Mouse (Mus musculus) cortical plate, adult 2 months (tissue): ENCODE measurements around the gene Pros1. TPM values are rescaled to one million over a fixed set of nuclear protein-coding genes. Genes with fewer than 3 reads are reported as not detected.

Source experiments
- H3K27ac ChIP-seq: fragments of 200-500 bp; 2 replicates; pipeline ENCODE4 v1.5.1; 2012; ENCODE audit warnings: low read length, control low read depth, inconsistent platforms; ENCODE audit not compliant: insufficient read depth
- H3K4me1 ChIP-seq: fragments of 200-500 bp; 2 replicates; pipeline ENCODE4 v1.6.1; 2011; ENCODE audit warnings: low read length; ENCODE audit not compliant: control insufficient read depth, insufficient read depth
- H3K4me3 ChIP-seq: fragments of 200-500 bp; 2 replicates; pipeline ENCODE4 v1.5.1; 2011; ENCODE audit warnings: mild to moderate bottlenecking, low read length, control low read depth; ENCODE audit not compliant: insufficient read depth
- CTCF ChIP-seq: fragments of 200-500 bp; IDR thresholded peaks from 2 replicates; pipeline ENCODE4 v1.5.1; 2011; ENCODE audit warnings: mild to moderate bottlenecking, control low read depth, low read length; ENCODE audit not compliant: insufficient read depth; ENCODE audit errors: extremely low read depth
- POLR2A ChIP-seq: fragments of 200-500 bp; IDR thresholded peaks from 2 replicates; pipeline ENCODE4 v1.6.1; 2011; ENCODE audit warnings: mild to moderate bottlenecking, low read length, control low read depth; ENCODE audit not compliant: insufficient read depth; ENCODE audit errors: extremely low read depth
- polyA plus RNA-seq: library from polyadenylated mRNA; depleted of rRNA; stranded (reverse); fragments of >200 nt; gene quantifications from 2 replicates; pipeline ENCODE4 v1.2.3, GENCODE M21; 2012

The Pros1 gene
- polyA plus RNA-seq, 1 experiment = 9.4 TPM

DNA sequence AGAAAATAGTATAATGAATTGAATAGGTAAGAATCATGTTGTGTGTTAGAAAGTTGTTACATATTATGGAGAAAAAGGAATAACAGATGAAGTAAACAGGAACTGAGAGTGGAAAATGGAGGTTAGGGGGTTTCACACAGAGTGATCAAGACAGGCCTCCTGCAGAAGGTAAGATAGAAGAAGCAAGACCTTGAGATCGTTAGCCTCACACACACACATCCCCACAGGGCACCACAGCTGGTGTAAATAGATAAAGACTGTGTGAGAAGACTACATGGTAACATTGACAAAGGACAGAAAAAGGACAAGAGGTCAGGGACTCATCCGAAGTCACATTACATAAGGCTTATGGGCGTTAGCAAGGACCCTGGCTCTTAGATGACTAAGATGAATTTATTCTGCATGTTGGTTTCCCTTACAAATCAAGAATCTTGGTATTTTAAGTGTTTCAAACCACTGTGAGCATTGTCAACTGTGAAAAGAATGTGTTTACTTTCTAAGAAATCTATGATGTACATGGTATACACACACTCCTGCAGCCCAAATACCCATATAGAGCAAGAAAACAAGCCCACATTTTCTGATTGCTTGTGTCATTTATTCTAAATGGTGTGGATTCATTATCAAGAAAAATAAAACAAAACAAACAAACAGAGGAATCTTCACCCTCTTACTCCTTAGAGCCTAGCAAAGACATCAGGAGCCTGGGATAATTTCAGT, 19.9 kb upstream of the Pros1 start:
- no peak overlapping the region for H3K4me3 ChIP-seq
- no peak overlapping the region for H3K27ac ChIP-seq
- no peak for TF ChIP-seq POLR2A
- no peak for TF ChIP-seq CTCF
- H3K4me1 ChIP-seq = no peaks in the 10 kb centered on the region

DNA sequence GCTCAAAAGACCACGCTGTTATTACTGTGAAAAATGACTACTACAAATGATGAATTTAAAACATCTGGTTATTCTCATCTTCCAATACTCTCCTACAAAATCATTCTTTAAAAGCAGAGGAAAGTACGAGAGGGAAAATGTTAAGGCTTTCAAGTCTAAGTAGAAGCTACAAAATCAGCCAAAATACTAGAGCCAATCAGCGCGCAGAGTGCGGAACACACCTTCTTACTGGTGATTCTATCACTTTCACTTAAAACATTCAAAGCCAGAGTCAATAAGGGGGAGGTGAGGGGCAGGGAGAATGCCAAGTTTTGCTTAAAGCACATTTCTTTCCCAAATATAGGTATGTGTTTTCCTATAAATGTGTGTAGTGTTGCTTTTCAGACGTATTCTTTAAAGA, 8.8 kb upstream of the Pros1 start:
- TF ChIP-seq POLR2A (no peak), CTCF (no peak)
- peak overlapping the region; percentile 96; the same call in 1 of the 2 replicates for H3K4me3 ChIP-seq

DNA sequence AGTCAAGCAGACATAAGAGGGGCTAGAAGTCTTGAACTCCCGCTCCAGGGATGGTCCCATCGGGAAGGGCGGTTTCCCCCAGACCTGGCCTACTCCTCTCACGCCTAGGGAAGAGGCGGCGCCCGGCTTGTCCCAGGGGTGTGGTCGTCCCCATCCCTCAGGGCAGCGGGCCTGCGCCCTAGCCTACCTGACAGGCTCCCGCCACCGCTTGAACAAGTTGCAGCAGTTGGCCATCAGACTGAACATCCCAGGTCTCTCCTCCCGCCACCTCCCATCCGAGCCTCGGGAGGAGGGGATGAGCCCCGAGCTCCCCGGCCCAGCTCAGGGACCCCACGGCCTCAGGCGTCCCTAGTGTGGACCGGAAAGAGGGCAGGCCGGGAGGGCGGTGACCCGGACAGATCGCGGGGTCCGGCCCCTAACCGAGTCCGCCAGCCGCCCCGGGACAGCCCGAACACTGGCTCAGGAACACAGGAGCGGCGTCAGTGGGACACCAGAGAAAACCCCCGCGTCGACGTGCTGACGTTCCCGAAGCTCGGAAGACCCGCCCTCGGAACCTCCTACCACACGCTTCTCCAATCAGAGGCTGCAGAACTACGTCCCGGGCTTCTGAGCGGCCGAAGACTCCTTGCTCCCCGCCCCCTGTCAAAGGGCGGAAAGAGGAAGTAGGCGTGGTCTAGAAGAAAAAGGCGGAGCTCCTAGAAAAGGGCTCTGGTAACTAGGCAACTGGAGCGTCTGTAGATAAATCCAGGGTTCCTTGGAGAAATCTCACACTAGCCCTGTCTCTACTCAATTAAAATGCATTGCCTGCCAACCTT, 7.4 kb upstream of the Pros1 start, which contains the start of gene Arl13b:
Gene Arl13b, minus strand, starts transcription at position 543 of the 815 bp plus-strand sequence.
- H3K27ac ChIP-seq = no peak within 1 kb of the TSS; the same call in 1 of the 2 replicates
- peak within 1 kb of the TSS; percentile 96 for H3K4me3 ChIP-seq
- TF ChIP-seq POLR2A (peak; percentile 76; the same call in 1 of the 2 replicates), CTCF (no peak)
- no peaks in the 10 kb centered on the region for H3K4me1 ChIP-seq

More for the DNA sequence above, 8.8 kb upstream of the Pros1 start:
- H3K4me1 ChIP-seq = no peaks in the 10 kb centered on the region
- no peak overlapping the region for H3K27ac ChIP-seq

DNA sequence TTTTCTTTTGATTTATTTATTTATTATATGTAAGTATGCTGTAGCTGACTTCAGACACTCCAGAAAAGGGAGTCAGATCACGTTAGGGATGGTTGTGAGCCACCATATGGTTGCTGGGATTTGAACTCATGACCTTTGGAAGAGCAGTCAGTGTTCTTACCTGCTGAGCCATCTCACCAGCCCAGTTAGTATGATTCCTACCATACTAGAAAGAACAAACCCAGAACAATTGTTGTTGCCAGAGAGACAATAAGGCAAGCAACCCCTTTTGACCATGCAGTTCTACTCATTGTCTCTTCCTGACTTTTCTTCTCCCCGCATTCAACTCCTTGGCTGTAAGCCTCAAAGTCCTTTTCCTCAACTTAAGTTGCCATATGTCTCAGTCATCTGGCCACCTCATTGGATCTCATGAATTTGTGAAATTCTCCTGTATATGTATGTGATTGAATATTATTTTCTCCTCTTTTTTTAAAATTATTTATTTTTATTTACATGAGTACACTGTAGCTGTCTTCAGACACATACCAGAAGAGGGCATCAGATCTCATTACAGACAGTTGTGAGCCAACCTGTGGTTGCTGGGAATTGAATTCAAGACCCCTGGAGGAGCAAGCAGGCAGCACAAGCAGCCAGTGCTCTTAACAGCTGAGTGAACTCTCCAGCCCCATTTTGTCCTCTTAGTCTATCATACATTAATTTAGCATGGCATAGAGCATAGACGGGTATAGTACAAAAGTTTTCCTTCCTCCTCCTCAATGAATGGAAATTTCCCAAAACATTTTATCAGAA, 1.4 kb upstream of the Pros1 start:
- H3K4me3 ChIP-seq = no peak overlapping the region; the same call in 1 of the 2 replicates
- H3K4me1 ChIP-seq = peaks cover 1% of the 10 kb centered on the region; the same call in 1 of the 2 replicates
- no peak overlapping the region for H3K27ac ChIP-seq
- no peak for TF ChIP-seq POLR2A
- no peak for TF ChIP-seq CTCF

DNA sequence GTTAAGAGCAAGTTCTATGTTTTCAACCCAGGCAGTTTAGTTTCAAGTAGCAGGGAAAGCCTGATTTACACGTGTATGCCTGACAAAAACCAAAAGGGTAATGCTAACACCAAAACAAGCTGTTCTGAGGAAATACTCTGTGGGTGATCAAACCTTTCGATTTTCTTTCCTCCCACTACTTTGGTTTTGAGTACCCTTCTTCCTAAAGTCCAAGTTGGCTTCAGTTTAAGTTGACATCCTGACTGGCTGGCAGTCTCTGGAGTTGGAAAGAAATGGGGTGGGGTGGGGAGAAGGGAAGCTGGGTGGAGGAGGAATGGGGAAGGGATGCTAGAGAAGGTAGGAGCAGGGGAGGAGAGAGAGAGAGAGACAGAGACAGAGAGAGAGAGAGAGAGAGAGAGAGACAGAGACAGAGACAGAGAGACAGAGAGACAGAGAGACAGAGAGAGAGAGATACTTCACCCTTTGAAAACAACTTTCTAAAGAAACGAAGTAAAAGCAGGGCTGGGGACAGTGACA, 438 bp upstream of the Pros1 start:
- H3K4me3 ChIP-seq = peak overlapping the region; percentile 51; the same call in 1 of the 2 replicates
- H3K27ac ChIP-seq = no peak overlapping the region
- TF ChIP-seq POLR2A (no peak), CTCF (no peak)
- peaks cover 1% of the 10 kb centered on the region; the same call in 1 of the 2 replicates for H3K4me1 ChIP-seq

DNA sequence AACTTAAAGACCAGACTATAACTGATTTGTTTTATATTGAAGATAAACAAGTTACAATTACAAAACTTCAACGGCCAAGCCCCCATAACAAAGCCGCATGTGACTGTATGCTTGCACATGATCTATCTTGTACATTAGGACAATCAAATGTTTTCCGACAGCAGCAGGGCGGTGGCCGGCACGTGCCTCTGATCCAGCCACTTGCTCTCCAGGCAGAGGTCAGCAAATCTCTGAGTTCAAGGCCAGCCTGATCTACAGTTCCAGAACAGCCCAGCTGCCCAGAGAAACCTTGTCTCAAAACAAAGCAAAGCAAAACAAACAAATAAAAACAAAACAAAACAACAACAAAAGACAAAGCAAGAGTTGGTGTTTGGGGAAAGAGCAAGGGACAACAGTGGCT, 1.3 kb downstream of the Pros1 start:
- H3K4me1 ChIP-seq = peaks cover 1% of the 10 kb centered on the region; the same call in 1 of the 2 replicates
- no peak overlapping the region for H3K27ac ChIP-seq
- H3K4me3 ChIP-seq = no peak overlapping the region
- TF ChIP-seq POLR2A (no peak), CTCF (no peak)

DNA sequence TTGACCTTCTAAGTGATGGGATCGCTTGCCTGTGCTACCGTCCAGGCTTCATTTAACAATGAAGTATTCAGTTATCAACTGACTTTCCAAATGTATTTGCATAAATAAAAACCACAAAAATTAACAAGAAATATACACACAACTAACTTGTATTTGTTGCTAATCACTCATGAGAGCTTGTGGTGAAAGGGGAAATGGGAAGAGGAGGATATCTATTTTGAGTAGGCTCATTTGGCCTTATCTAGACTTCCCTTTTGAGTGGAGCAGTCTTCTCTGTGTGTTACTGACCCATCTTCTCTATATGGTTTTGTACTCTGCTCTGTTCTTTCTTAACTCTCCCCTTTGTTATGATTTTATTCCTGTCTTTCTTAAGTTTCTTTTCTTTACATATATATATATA, 2.2 kb downstream of the Pros1 start:
- TF ChIP-seq POLR2A (no peak), CTCF (no peak)
- peaks cover 1% of the 10 kb centered on the region; the same call in 1 of the 2 replicates for H3K4me1 ChIP-seq
- H3K27ac ChIP-seq = no peak overlapping the region
- no peak overlapping the region for H3K4me3 ChIP-seq

DNA sequence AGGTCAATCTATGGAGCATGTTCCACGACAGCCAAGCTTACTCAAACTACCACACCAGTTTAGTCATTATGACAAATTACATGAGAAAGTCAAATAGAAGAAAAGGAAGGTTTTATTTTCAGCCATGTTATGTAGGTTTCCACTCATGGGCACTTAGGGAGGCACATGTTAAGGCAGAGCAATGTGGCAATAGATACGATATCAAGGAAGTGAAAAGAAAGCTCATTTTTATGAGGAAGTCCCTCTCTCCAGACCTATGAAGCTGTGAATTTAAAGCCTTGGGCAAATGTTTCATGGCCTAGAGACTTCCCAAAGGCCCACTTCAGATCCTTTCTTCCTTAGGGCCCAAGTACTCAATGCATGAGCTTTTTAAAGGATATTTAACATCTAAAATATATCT, 3.4 kb downstream of the Pros1 start:
- TF ChIP-seq CTCF = no peak
- no peak for TF ChIP-seq POLR2A
- H3K27ac ChIP-seq = no peak overlapping the region
- no peak overlapping the region for H3K4me3 ChIP-seq
- peaks cover 1% of the 10 kb centered on the region; the same call in 1 of the 2 replicates for H3K4me1 ChIP-seq

DNA sequence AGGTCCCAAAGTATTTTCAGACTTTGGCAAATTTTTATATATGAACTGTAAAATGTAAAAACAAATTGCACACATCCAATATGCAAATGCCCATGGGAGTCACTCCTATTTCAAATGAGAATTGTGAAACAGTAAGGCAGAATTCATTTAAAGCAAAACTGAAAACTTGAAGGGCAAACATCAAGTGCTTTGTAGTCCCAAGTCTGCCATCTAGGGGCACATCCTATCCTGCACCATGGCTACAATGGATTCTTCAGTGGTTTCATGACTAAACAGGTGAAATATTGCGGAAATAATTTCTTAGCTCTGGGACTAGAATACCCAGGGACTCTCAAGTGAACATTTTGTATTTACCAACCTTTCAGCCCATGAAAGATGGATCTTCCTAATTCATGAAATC, 3.9 kb downstream of the Pros1 start:
- Histone ChIP-seq H3K4me1 (peaks cover 1% of the 10 kb centered on the region; the same call in 1 of the 2 replicates), H3K27ac (no peak overlapping the region), H3K4me3 (no peak overlapping the region)
- TF ChIP-seq POLR2A = no peak
- TF ChIP-seq CTCF = peak; percentile 38; the same call in 1 of the 2 replicates
